Mouse (Mus musculus): ENCODE measurements around the gene Vac14.

DNA sequence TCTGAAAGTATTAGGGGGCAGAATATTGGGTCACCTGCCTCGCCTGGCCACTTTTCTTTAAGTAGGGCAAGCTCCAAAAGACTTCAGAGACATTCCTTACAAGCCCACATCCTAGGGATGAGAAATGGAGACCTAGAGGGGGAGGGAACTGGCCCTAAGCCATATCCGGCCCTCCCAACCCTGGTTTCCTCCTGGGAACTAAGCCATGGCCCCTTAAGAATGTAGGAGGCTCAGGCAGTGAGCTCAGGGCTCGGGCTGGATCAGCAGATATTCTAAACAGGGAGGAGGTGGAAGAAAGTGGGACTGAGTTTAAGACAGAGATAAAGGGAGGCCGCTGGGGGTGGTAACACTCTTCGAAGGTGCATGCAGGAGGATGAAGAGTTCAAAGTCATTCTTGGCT, 142.8 kb downstream of the Vac14 start:
- TF ChIP-seq CTCF (IDR thresholded peaks at IDR 0.05; ENCODE audit: extremely low read depth, insufficient read length, insufficient replicate concordance, low read depth, low read length) (no peak), POLR2A (IDR thresholded peaks at IDR 0.05; ENCODE audit: low read depth, low read length) (no peak)

Data from small intestine, adult 2 months (tissue).